Mouse (Mus musculus) stomach, adult 2 months (tissue): ENCODE measurements around the gene Rnd1. TPM values are rescaled to one million over a fixed set of nuclear protein-coding genes. Genes with fewer than 3 reads are reported as not detected.

ENCODE experiments used
- polyA plus RNA-seq: library from polyadenylated mRNA; depleted of rRNA; stranded (reverse); fragments of >200 nt; gene quantifications from 2 replicates; pipeline ENCODE4 v1.2.3, GENCODE M21; 2012; rRNA removed

The Rnd1 gene
- 0.57 and 0.62 TPM in 2 replicates for polyA plus RNA-seq

GRCm38 (mm10) chr15:98676940-98677728 is at the start of gene Rnd1:
Rnd1 (minus strand) TSS chr15:98677461.

GRCm38 (mm10) chr15:98707766-98708372 is 30.6 kb upstream of the Rnd1 start, which contains the start of gene Ccdc65:
Ccdc65 (plus strand) TSS chr15:98708207.

GRCm38 (mm10) chr15:98662567-98663545 is 14.4 kb downstream of the Rnd1 start, which contains the start of gene Ddx23:
Ddx23 (minus strand) TSS chr15:98662894.

GRCm38 (mm10) chr15:98630540-98630939 is 46.7 kb downstream of the Rnd1 start, which contains the start of gene Cacnb3:
Cacnb3 (plus strand) TSS chr15:98630840.

Other genes with a start within 250 kb of the Rnd1 start
- gene Olfr282, start 246.2 kb downstream of the Rnd1 start, polyA plus RNA-seq: not detected in 2 replicates
- not detected in 2 replicates for gene Olfr281, start 224.9 kb downstream of the Rnd1 start, polyA plus RNA-seq
- not detected in 2 replicates for gene OR5BS1P, start 207.6 kb downstream of the Rnd1 start, polyA plus RNA-seq
- gene Lalba, start 194.7 kb downstream of the Rnd1 start, polyA plus RNA-seq: not detected in 2 replicates
- gene Olfr279, start 185.1 kb downstream of the Rnd1 start, polyA plus RNA-seq: not detected in 2 replicates
- 9.7 and 11.1 TPM in 2 replicates for gene Kansl2, start 143.2 kb downstream of the Rnd1 start, polyA plus RNA-seq
- gene Ccnt1, start 106.5 kb downstream of the Rnd1 start, polyA plus RNA-seq: 0.94 and 2.3 TPM in 2 replicates
- 0.85 and 2.0 TPM in 2 replicates for gene 4930415O20Rik, start 106.5 kb downstream of the Rnd1 start, polyA plus RNA-seq
- gene Adcy6, start 67.4 kb downstream of the Rnd1 start, polyA plus RNA-seq: 45.7 and 64.2 TPM in 2 replicates
- gene Cacnb3, start 46.6 kb downstream of the Rnd1 start, polyA plus RNA-seq: 38.3 and 44.2 TPM in 2 replicates
- 11.8 and 12.9 TPM in 2 replicates for gene Ddx23, start 14.6 kb downstream of the Rnd1 start, polyA plus RNA-seq
- 0.43 and 0.45 TPM in 2 replicates for gene Ccdc65, start 30.7 kb upstream of the Rnd1 start, polyA plus RNA-seq
- gene Fkbp11, start 50.7 kb upstream of the Rnd1 start, polyA plus RNA-seq: 18.3 and 25.4 TPM in 2 replicates
- gene Arf3, start 85.8 kb upstream of the Rnd1 start, polyA plus RNA-seq: 36.3 and 39.5 TPM in 2 replicates
- 0.16 and 0.58 TPM in 2 replicates for gene Wnt10b, start 100.7 kb upstream of the Rnd1 start, polyA plus RNA-seq
- not detected in 2 replicates for gene Wnt1, start 112.4 kb upstream of the Rnd1 start, polyA plus RNA-seq
- 0.02 TPM in 2 replicates for gene Ddn, start 132.0 kb upstream of the Rnd1 start, polyA plus RNA-seq
- 27.3 and 30.3 TPM in 2 replicates for gene Prkag1, start 154.1 kb upstream of the Rnd1 start, polyA plus RNA-seq
- gene Kmt2d, start 193.7 kb upstream of the Rnd1 start, polyA plus RNA-seq: 8.0 and 11.3 TPM in 2 replicates
- gene Rhebl1, start 217.1 kb upstream of the Rnd1 start, polyA plus RNA-seq: 0.75 and 0.82 TPM in 2 replicates
- 0.37 and 0.70 TPM in 2 replicates for gene Dhh, start 221.1 kb upstream of the Rnd1 start, polyA plus RNA-seq
- gene Lmbr1l, start 240.8 kb upstream of the Rnd1 start, polyA plus RNA-seq: 20.0 and 33.4 TPM in 2 replicates